Mouse (Mus musculus) lung, embryonic 14.5 days (tissue): ENCODE measurements around the gene Cbs. TPM values are rescaled to one million over a fixed set of nuclear protein-coding genes. Genes with fewer than 3 reads are reported as not detected.

Experiments
- ATAC-seq: fragments of 200-750 bp; cut with Nextera tagmentation; 2 replicates; pipeline ENCODE4 v1.8.0; 2017; ENCODE audit warnings: mild to moderate bottlenecking, moderate TSS enrichment, moderate library complexity; ENCODE audit not compliant: insufficient read depth
- DNase-seq: peaks from one replicate; pipeline ENCODE4 v3.0.0-alpha.2; 2015
- H3K27ac ChIP-seq: fragments of 300-500 bp; sonication (generic); 2 replicates; pipeline ENCODE4 v1.5.1; 2014; ENCODE audit warnings: low read depth, mild to moderate bottlenecking, moderate library complexity
- H3K27me3 ChIP-seq: fragments of 300-500 bp; sonication (generic); 2 replicates; pipeline ENCODE4 v1.6.1; 2014; ENCODE audit warnings: low read length, control low read depth; ENCODE audit not compliant: insufficient read depth
- H3K36me3 ChIP-seq: fragments of 300-500 bp; sonication (generic); 2 replicates; pipeline ENCODE4 v1.6.1; 2014; ENCODE audit warnings: control low read depth; ENCODE audit not compliant: insufficient read depth
- H3K4me1 ChIP-seq: fragments of 300-500 bp; sonication (generic); 2 replicates; pipeline ENCODE4 v1.6.1; 2014; ENCODE audit warnings: antibody characterized with exemption, control low read depth; ENCODE audit not compliant: insufficient read depth
- H3K4me2 ChIP-seq: fragments of 300-500 bp; sonication (generic); 2 replicates; pipeline ENCODE4 v1.6.1; 2014; ENCODE audit warnings: mild to moderate bottlenecking
- H3K4me3 ChIP-seq: fragments of 300-500 bp; sonication (generic); 2 replicates; pipeline ENCODE4 v1.5.1; 2014; ENCODE audit warnings: low read depth, low read length
- H3K9ac ChIP-seq: fragments of 300-500 bp; sonication (generic); 2 replicates; pipeline ENCODE4 v1.6.1; 2014
- H3K9me3 ChIP-seq: fragments of 300-500 bp; sonication (generic); 2 replicates; pipeline ENCODE4 v1.6.1; 2016; ENCODE audit warnings: low read depth, low read length, control low read depth
- CTCF ChIP-seq: IDR thresholded peaks from 2 replicates; pipeline ENCODE4 v1.5.1; 2016; ENCODE audit warnings: antibody characterized with exemption, low read depth
- WGBS: fragments of 180-500 bp; shearing (Covaris S2); extraction: QIAGEN DNeasy Blood & Tissue Kit; methylation state at CpG from one replicate; pipeline ENCODE4 v1.1.7; 2014; 5-methylcytosine and 5-hydroxymethylcytosine counted together
- polyA plus RNA-seq: library from polyadenylated mRNA; unstranded; fragments of >200 nt; fragmentation: Nextera tagmentation; extraction: Ambion mirVana; gene quantifications from 2 replicates; pipeline ENCODE4 v1.2.1, GENCODE M21; 2014

The Cbs gene
- polyA plus RNA-seq, 1 experiment from 2014 or later: 2.7 TPM

DNA sequence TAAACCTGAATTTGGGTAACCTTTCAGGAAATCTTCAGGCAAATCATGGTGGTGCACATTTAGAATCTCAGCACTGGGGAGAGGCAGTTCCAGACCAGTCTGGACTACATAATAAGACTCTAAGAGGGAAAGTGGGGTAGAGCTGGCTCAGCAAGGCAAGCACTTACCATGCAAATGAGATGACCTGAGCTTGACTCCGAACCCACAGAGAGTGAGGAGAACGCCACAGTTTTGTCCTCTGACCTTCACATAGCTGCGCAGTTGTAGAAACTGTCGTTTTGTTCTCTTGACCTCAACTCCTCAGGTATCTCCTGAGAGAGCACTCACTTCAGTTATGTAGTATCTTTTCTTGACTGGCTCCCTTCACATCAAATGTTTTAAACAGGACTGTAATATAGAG is 48.3 kb downstream of the Cbs start:
- no peak for ATAC-seq
- no peak for TF ChIP-seq CTCF
- Histone ChIP-seq H3K4me2 (no peak overlapping the region), H3K4me1 (no peaks in the 10 kb centered on the region), H3K4me3 (no peak overlapping the region), H3K27me3 (no peaks in the 10 kb centered on the region), H3K9me3 (no peaks in the 10 kb centered on the region), H3K27ac (no peak overlapping the region), H3K36me3 (peaks cover 61% of the 10 kb centered on the region), H3K9ac (no peak overlapping the region)
- 84% methylated on average over 4 of the region's 4 CpGs for WGBS
- DNase-seq: no peak

DNA sequence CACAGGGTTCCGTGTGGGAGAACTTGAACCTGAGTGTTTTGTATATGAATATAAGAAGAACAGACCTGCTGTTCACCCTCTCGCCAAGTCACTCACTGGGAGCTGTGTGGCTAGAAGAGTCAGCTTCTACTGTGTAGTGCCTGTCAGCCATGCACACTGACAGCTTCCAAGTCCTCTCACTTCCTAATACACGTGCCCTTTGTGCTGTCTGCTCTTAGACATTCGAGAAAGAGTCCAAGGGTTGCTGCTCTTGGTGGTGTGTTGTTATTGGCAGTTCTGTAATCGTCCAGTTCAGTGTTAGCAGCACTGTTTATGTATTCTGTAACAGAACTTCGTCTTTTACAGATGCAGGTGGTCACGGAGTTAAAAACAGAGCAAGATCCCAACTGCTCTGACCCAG is 48.9 kb downstream of the Cbs start:
- DNase-seq: no peak
- no peak overlapping the region for H3K27ac ChIP-seq
- 71% methylated on average over 7 of the region's 7 CpGs for WGBS
- no peak for TF ChIP-seq CTCF
- H3K27me3 ChIP-seq: no peaks in the 10 kb centered on the region
- H3K9ac ChIP-seq: no peak overlapping the region
- no peak for ATAC-seq
- no peak overlapping the region for H3K4me3 ChIP-seq
- H3K36me3 ChIP-seq: peaks cover 62% of the 10 kb centered on the region
- H3K4me1 ChIP-seq: no peaks in the 10 kb centered on the region
- no peak overlapping the region for H3K4me2 ChIP-seq
- H3K9me3 ChIP-seq: no peaks in the 10 kb centered on the region

DNA sequence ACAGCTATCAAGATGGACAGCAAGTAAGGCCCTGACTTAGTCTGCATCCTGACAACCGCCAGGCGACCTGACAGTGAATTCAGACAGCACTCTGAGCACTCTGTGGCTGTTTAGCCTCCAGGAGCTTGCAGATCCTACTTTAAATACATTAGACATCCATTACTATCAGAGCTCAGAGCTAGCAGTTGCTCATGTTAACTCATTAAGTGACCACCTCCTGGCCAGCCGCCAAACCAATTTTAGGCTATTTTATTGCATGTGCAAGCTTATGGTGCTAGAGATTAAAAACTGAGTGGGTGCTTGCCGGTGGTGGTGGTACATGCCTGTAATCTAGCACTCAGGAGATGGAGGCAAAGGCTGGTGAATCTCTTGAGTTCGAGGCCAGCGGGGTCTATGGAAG is 53.3 kb downstream of the Cbs start:
- H3K36me3 ChIP-seq: peaks cover 28% of the 10 kb centered on the region; the same call in 1 of the 2 replicates
- DNase-seq (no peak), ATAC-seq (no peak)
- H3K9ac ChIP-seq: no peak overlapping the region
- H3K4me3 ChIP-seq: no peak overlapping the region
- H3K27ac ChIP-seq: no peak overlapping the region
- no peak for TF ChIP-seq CTCF
- 79% methylated on average over 6 of the region's 6 CpGs for WGBS
- H3K4me1 ChIP-seq: no peaks in the 10 kb centered on the region
- no peaks in the 10 kb centered on the region for H3K27me3 ChIP-seq
- no peaks in the 10 kb centered on the region for H3K9me3 ChIP-seq
- H3K4me2 ChIP-seq: no peak overlapping the region

DNA sequence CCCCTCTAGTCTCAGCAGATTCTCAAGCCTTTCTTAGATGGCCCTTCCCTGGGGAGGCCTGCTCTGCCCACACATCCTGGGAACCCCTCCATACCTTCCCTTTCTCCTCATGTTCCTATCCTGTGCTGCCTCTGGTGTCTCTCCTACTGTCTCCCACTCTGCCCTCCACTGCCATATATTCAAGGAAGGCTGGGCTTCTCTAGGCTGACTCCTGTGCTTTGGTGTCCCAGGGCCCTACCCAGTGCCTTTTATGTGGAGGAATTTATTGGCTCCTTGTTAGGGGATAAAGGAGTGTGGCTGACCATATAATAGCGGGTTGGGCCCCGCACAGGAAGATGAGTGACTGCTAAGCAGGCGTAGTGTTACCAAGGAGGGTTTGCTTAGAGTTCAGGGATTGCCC is 53.9 kb downstream of the Cbs start:
- no peaks in the 10 kb centered on the region for H3K4me1 ChIP-seq
- H3K4me3 ChIP-seq: no peak overlapping the region
- H3K9ac ChIP-seq: no peak overlapping the region
- H3K27me3 ChIP-seq: no peaks in the 10 kb centered on the region
- no peak for ATAC-seq
- TF ChIP-seq CTCF: no peak
- no peak for DNase-seq
- 62% methylated on average over 3 of the region's 3 CpGs for WGBS
- no peak overlapping the region for H3K27ac ChIP-seq
- H3K9me3 ChIP-seq: no peaks in the 10 kb centered on the region
- no peak overlapping the region for H3K4me2 ChIP-seq
- peaks cover 23% of the 10 kb centered on the region; the same call in 1 of the 2 replicates for H3K36me3 ChIP-seq

DNA sequence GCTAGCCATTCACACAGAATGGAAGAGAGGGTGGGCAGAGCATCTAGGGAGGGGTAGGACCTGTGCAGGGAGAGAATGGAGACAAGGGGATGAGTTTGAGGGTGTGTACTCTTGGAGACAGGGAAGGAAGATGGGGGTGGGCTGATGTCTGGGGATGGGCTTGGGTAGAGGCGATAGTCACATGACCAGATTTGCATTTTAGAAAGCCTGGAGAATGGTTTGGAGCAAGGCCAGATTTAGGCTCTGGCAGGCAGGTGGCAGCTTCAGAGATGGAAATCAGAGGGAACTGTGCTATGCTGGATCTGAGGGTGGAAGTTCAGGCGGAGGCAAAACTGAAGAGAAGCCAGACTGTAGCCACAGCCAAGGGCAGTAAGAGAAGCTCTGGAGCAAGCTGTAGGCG is 56.7 kb downstream of the Cbs start:
- no peaks in the 10 kb centered on the region for H3K9me3 ChIP-seq
- H3K9ac ChIP-seq: no peak overlapping the region
- WGBS: 68% methylated on average over 3 of the region's 3 CpGs
- H3K27ac ChIP-seq: no peak overlapping the region
- H3K4me1 ChIP-seq: no peaks in the 10 kb centered on the region
- peaks cover 17% of the 10 kb centered on the region; the same call in 1 of the 2 replicates for H3K36me3 ChIP-seq
- no peaks in the 10 kb centered on the region for H3K27me3 ChIP-seq
- no peak overlapping the region for H3K4me2 ChIP-seq
- ATAC-seq (no peak), DNase-seq (no peak)
- H3K4me3 ChIP-seq: no peak overlapping the region
- TF ChIP-seq CTCF: no peak

DNA sequence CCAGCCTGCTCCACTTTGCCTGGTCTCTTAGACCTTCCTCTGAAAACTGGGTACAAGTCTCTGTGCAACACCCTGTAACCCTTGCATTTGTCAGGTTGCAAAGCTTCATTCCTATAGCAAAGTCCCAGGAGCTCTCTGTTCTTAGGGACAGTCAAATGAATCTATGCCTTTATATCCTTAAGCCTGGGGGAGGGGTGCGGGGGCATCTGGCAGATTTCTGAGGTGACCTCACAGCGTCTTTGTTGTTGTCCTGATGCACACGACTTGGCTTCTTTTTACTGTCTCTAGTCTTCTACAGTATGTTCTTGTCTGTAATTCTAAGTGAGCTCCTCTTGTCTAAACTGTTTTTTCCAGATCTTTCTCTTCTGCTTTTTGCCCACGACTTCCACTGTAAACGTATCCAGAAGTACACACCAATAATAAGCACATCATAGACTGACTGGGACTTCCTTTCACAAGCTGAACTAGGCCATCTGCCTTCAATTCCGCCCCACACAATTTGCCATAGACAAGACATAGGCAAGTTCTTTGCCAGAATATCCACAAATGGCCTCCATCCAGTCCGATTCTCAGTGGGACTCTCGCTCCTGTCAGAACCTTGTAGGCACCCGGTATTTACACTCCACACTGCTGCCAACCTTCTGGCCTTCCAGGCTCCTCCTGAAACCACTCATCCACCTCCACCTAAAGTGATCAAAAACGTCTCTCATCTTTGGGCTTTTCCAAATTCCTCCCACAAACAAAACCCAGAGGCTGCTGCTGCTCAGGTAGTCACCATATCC is 60.5 kb downstream of the Cbs start:
- Histone ChIP-seq H3K36me3 (no peaks in the 10 kb centered on the region), H3K27ac (no peak overlapping the region)

DNA sequence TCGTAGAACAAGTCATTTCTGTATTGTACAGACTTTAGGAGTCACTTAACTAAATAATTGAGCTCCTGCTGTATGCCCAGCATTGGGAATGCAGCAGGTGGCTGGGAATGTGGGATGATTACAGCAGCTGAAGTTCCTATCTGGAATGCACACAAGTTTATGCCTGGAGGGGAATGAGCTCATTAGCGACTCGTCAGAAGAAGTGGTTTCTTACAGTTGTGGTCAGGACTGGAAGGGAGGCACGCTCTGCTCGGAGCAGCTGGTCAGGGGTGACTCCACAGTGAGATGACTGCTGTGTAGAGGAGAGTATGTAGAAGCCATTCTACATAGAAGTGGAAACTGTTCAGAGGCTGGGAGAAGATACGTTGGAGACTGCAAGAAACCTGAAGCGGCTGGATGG is 62.4 kb downstream of the Cbs start:
- no peak overlapping the region for H3K27ac ChIP-seq

More for the DNA sequence above, 60.5 kb downstream of the Cbs start:
- Histone ChIP-seq H3K27me3 (no peaks in the 10 kb centered on the region), H3K4me3 (no peak overlapping the region), H3K9me3 (no peaks in the 10 kb centered on the region), H3K4me1 (no peaks in the 10 kb centered on the region), H3K4me2 (no peak overlapping the region), H3K9ac (no peak overlapping the region)
- no peak for TF ChIP-seq CTCF
- 73% methylated on average over 10 of the region's 10 CpGs for WGBS
- DNase-seq: no peak
- no peak for ATAC-seq

More for the DNA sequence above, 62.4 kb downstream of the Cbs start:
- WGBS: 75% methylated on average over 7 of the region's 7 CpGs
- Histone ChIP-seq H3K27me3 (no peaks in the 10 kb centered on the region), H3K9me3 (no peaks in the 10 kb centered on the region), H3K4me2 (no peak overlapping the region), H3K4me3 (no peak overlapping the region), H3K9ac (no peak overlapping the region), H3K36me3 (no peaks in the 10 kb centered on the region), H3K4me1 (no peaks in the 10 kb centered on the region)
- DNase-seq (no peak), ATAC-seq (no peak)
- no peak for TF ChIP-seq CTCF
